Mouse (Mus musculus): ENCODE data around the gene Lrfn3. TPM values are rescaled to one million over a fixed set of nuclear protein-coding genes. Genes with fewer than 3 reads are reported as not detected.

Lrfn3 gene
- polyA plus RNA-seq, 1 experiment from 2014 or later = 5.8 TPM

GRCm38 (mm10) chr7:30358378-30359186 is 4.0 kb downstream of the Lrfn3 start:
- H3K4me3 ChIP-seq (ENCODE audit: low read length) = no peak overlapping the region; the same call in 1 of the 2 replicates
- H3K4me2 ChIP-seq (replicated peaks; ENCODE audit: low read depth, low read length) = peak overlapping the region; percentile 22
- 0 out of 2 replicates have a peak overlapping the region, but pooled peaks have one; percentile 5 for H3K9ac ChIP-seq (ENCODE audit: low read depth, low read length)
- H3K36me3 ChIP-seq (ENCODE audit: control insufficient read depth, insufficient read depth, low read length) = 0 out of 2 replicates have a peak, but pooled peaks cover 6% of the 10 kb centered on the region
- no peaks in the 10 kb centered on the region for H3K9me3 ChIP-seq (ENCODE audit: control insufficient read depth, low read length)
- no peak for ATAC-seq (ENCODE audit: low FRiP score, low TSS enrichment)
- 64% methylated on average over 7 of the region's 7 CpGs for WGBS
- no peaks in the 10 kb centered on the region for H3K27me3 ChIP-seq (ENCODE audit: control insufficient read depth, insufficient read depth, low read length)
- peaks cover 21% of the 10 kb centered on the region; the same call in 1 of the 2 replicates for H3K4me1 ChIP-seq (ENCODE audit: control insufficient read depth, insufficient read depth, low read length)
- H3K27ac ChIP-seq (ENCODE audit: low read depth, low read length) = peak overlapping the region; percentile 93

- no peaks in the 10 kb centered on the region for H3K9me3 ChIP-seq (ENCODE audit: control insufficient read depth, low read length)
- H3K4me2 ChIP-seq (replicated peaks; ENCODE audit: low read depth, low read length) = no peak overlapping the region
- no peak overlapping the region for H3K4me3 ChIP-seq (ENCODE audit: low read length)
- no peaks in the 10 kb centered on the region for H3K27me3 ChIP-seq (ENCODE audit: control insufficient read depth, insufficient read depth, low read length)
- no peaks in the 10 kb centered on the region for H3K36me3 ChIP-seq (ENCODE audit: control insufficient read depth, insufficient read depth, low read length)
- 65% methylated on average over 4 of the region's 4 CpGs for WGBS
- H3K9ac ChIP-seq (ENCODE audit: low read depth, low read length) = no peak overlapping the region
- no peak overlapping the region for H3K27ac ChIP-seq (ENCODE audit: low read depth, low read length)
- no peak for ATAC-seq (ENCODE audit: low FRiP score, low TSS enrichment)
- 0 out of 2 replicates have a peak, but pooled peaks cover 6% of the 10 kb centered on the region for H3K4me1 ChIP-seq (ENCODE audit: control insufficient read depth, insufficient read depth, low read length)
Observed at GRCm38 (mm10) chr7:30354059-30354458, 8.5 kb downstream of the Lrfn3 start.

- no peak overlapping the region for H3K4me2 ChIP-seq (replicated peaks; ENCODE audit: low read depth, low read length)
- H3K27me3 ChIP-seq (ENCODE audit: control insufficient read depth, insufficient read depth, low read length) = no peaks in the 10 kb centered on the region
- H3K9me3 ChIP-seq (ENCODE audit: control insufficient read depth, low read length) = no peaks in the 10 kb centered on the region
- no peak for ATAC-seq (ENCODE audit: low FRiP score, low TSS enrichment)
- no peak overlapping the region for H3K9ac ChIP-seq (ENCODE audit: low read depth, low read length)
- 10% methylated on average over 6 of the region's 6 CpGs for WGBS
- H3K4me3 ChIP-seq (ENCODE audit: low read length) = no peak overlapping the region
- H3K4me1 ChIP-seq (ENCODE audit: control insufficient read depth, insufficient read depth, low read length) = 0 out of 2 replicates have a peak, but pooled peaks cover 4% of the 10 kb centered on the region
- no peak overlapping the region for H3K27ac ChIP-seq (ENCODE audit: low read depth, low read length)
- no peaks in the 10 kb centered on the region for H3K36me3 ChIP-seq (ENCODE audit: control insufficient read depth, insufficient read depth, low read length)
Observed at GRCm38 (mm10) chr7:30353279-30353822, 9.2 kb downstream of the Lrfn3 start.

GRCm38 (mm10) chr7:30347828-30348227 is 14.7 kb downstream of the Lrfn3 start:
- H3K4me1 ChIP-seq (ENCODE audit: control insufficient read depth, insufficient read depth, low read length) = no peaks in the 10 kb centered on the region
- H3K27me3 ChIP-seq (ENCODE audit: control insufficient read depth, insufficient read depth, low read length) = peaks cover 5% of the 10 kb centered on the region; the same call in 1 of the 2 replicates
- H3K36me3 ChIP-seq (ENCODE audit: control insufficient read depth, insufficient read depth, low read length) = no peaks in the 10 kb centered on the region
- H3K27ac ChIP-seq (ENCODE audit: low read depth, low read length) = no peak overlapping the region
- H3K9me3 ChIP-seq (ENCODE audit: control insufficient read depth, low read length) = no peaks in the 10 kb centered on the region
- H3K4me3 ChIP-seq (ENCODE audit: low read length) = no peak overlapping the region
- ATAC-seq (ENCODE audit: low FRiP score, low TSS enrichment) = peak; percentile 48; the same call in 1 of the 2 replicates
- 2% methylated on average over 29 of the region's 30 CpGs for WGBS
- H3K4me2 ChIP-seq (replicated peaks; ENCODE audit: low read depth, low read length) = no peak overlapping the region
- no peak overlapping the region for H3K9ac ChIP-seq (ENCODE audit: low read depth, low read length)

GRCm38 (mm10) chr7:30346635-30347379 is 15.8 kb downstream of the Lrfn3 start:
- Histone ChIP-seq H3K9ac (ENCODE audit: low read depth, low read length) (no peak overlapping the region), H3K27ac (ENCODE audit: low read depth, low read length) (no peak overlapping the region), H3K4me1 (ENCODE audit: control insufficient read depth, insufficient read depth, low read length) (no peaks in the 10 kb centered on the region), H3K27me3 (ENCODE audit: control insufficient read depth, insufficient read depth, low read length) (peaks cover 5% of the 10 kb centered on the region; the same call in 1 of the 2 replicates), H3K9me3 (ENCODE audit: control insufficient read depth, low read length) (no peaks in the 10 kb centered on the region), H3K4me3 (ENCODE audit: low read length) (no peak overlapping the region), H3K36me3 (ENCODE audit: control insufficient read depth, insufficient read depth, low read length) (no peaks in the 10 kb centered on the region), H3K4me2 (replicated peaks; ENCODE audit: low read depth, low read length) (no peak overlapping the region)
- no peak for ATAC-seq (ENCODE audit: low FRiP score, low TSS enrichment)
- 28% methylated on average over 21 of the region's 21 CpGs for WGBS

- Histone ChIP-seq H3K9ac (ENCODE audit: low read depth, low read length) (no peak overlapping the region), H3K27me3 (ENCODE audit: control insufficient read depth, insufficient read depth, low read length) (peaks cover 16% of the 10 kb centered on the region; the same call in 1 of the 2 replicates), H3K4me2 (replicated peaks; ENCODE audit: low read depth, low read length) (no peak overlapping the region), H3K4me3 (ENCODE audit: low read length) (no peak overlapping the region), H3K27ac (ENCODE audit: low read depth, low read length) (no peak overlapping the region), H3K36me3 (ENCODE audit: control insufficient read depth, insufficient read depth, low read length) (no peaks in the 10 kb centered on the region), H3K4me1 (ENCODE audit: control insufficient read depth, insufficient read depth, low read length) (no peaks in the 10 kb centered on the region), H3K9me3 (ENCODE audit: control insufficient read depth, low read length) (no peaks in the 10 kb centered on the region)
- 68% methylated on average over 5 of the region's 5 CpGs for WGBS
- no peak for ATAC-seq (ENCODE audit: low FRiP score, low TSS enrichment)
Observed at GRCm38 (mm10) chr7:30339432-30340109, 23.0 kb downstream of the Lrfn3 start.

GRCm38 (mm10) chr7:30336384-30336783 is 26.2 kb downstream of the Lrfn3 start:
- 4% methylated on average over 9 of the region's 9 CpGs for WGBS
- ATAC-seq (ENCODE audit: low FRiP score, low TSS enrichment) = peak; percentile 48; the same call in 1 of the 2 replicates
- Histone ChIP-seq H3K4me2 (replicated peaks; ENCODE audit: low read depth, low read length) (no peak overlapping the region), H3K9me3 (ENCODE audit: control insufficient read depth, low read length) (no peaks in the 10 kb centered on the region), H3K27me3 (ENCODE audit: control insufficient read depth, insufficient read depth, low read length) (peaks cover 16% of the 10 kb centered on the region; the same call in 1 of the 2 replicates), H3K36me3 (ENCODE audit: control insufficient read depth, insufficient read depth, low read length) (no peaks in the 10 kb centered on the region), H3K4me3 (ENCODE audit: low read length) (no peak overlapping the region), H3K9ac (ENCODE audit: low read depth, low read length) (no peak overlapping the region), H3K4me1 (ENCODE audit: control insufficient read depth, insufficient read depth, low read length) (no peaks in the 10 kb centered on the region), H3K27ac (ENCODE audit: low read depth, low read length) (no peak overlapping the region)

GRCm38 (mm10) chr7:30335688-30336087 is 26.9 kb downstream of the Lrfn3 start:
- Histone ChIP-seq H3K27ac (ENCODE audit: low read depth, low read length) (no peak overlapping the region), H3K9me3 (ENCODE audit: control insufficient read depth, low read length) (no peaks in the 10 kb centered on the region), H3K27me3 (ENCODE audit: control insufficient read depth, insufficient read depth, low read length) (peaks cover 16% of the 10 kb centered on the region; the same call in 1 of the 2 replicates), H3K4me2 (replicated peaks; ENCODE audit: low read depth, low read length) (no peak overlapping the region), H3K4me1 (ENCODE audit: control insufficient read depth, insufficient read depth, low read length) (no peaks in the 10 kb centered on the region), H3K36me3 (ENCODE audit: control insufficient read depth, insufficient read depth, low read length) (no peaks in the 10 kb centered on the region), H3K9ac (ENCODE audit: low read depth, low read length) (no peak overlapping the region), H3K4me3 (ENCODE audit: low read length) (no peak overlapping the region)
- ATAC-seq (ENCODE audit: low FRiP score, low TSS enrichment) = no peak
- WGBS = 72% methylated on average over 6 of the region's 6 CpGs

All from kidney, embryonic 14.5 days (tissue).